Mouse (Mus musculus) cerebellum, adult 2 months (tissue): ENCODE measurements around the gene 1300017J02Rik.

ENCODE experiments used
- CTCF ChIP-seq: fragments of 200-500 bp; IDR thresholded peaks from 2 replicates; pipeline ENCODE4 v1.5.1; 2011; ENCODE audit warnings: low read depth, mild to moderate bottlenecking, control low read depth, low read length, moderate library complexity, borderline replicate concordance; ENCODE audit not compliant: insufficient read depth
- POLR2A ChIP-seq: fragments of 200-500 bp; IDR thresholded peaks from 2 replicates; pipeline ENCODE4 v1.6.1; 2011; ENCODE audit warnings: low read length, control low read depth, borderline replicate concordance; ENCODE audit not compliant: insufficient read depth

DNA sequence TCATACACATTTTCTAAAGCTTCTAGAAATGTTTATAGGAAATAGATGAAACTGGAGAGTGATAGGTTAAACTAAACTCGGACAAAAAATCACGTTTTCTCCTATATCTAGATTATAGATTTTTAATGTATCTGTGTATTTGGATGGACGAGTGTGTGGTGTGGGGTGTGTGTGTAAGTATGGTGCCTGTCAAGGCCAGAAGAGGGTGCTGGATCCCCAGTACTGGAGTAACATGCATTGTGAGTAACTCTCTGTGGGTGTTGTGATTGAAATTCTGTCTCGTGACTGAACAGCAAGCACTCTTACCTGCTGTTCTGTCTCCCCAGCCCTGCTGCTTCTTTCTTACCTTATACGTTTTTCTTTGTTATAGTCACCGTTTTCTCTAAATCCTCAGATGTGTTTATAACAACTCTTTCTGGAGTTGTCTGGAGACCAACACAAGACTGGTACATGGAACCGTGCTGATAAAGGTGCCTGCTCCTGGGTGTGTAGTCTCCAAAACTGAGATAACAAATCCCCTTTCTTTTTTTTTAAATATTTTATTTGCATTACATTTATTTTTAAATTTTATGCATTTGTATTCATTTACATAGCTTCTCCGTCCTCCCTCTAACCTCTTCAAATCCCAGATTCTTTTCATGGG lies 58.2 kb downstream of the 1300017J02Rik start:
- TF ChIP-seq CTCF (no peak), POLR2A (no peak)
